Mouse (Mus musculus): ENCODE results near the gene Gm1043.

Gene Gm1043

GRCm38 (mm10) chr5:37085241-37085640, at the start of gene Gm1043:
TSS of gene Gm1043 (plus strand) at chr5:37085370.
- in situ Hi-C loops (cut with MboI, MseI): no loop called here

- in situ Hi-C loops (cut with MboI, MseI): no loop called here
These were observed 49.3 kb upstream of the Gm1043 start for GRCm38 (mm10) chr5:37035896-37036295.

GRCm38 (mm10) chr5:37036884-37037283, 48.3 kb upstream of the Gm1043 start:
- in situ Hi-C loops (cut with MboI, MseI): no loop called here

- in situ Hi-C loops (cut with MboI, MseI): no loop called here
These were observed 45.3 kb upstream of the Gm1043 start for GRCm38 (mm10) chr5:37039908-37040307.

GRCm38 (mm10) chr5:37040711-37041110, 44.5 kb upstream of the Gm1043 start:
- in situ Hi-C loops (cut with MboI, MseI): no loop called here

- in situ Hi-C loops (cut with MboI, MseI): no loop called here
These were observed 43.5 kb upstream of the Gm1043 start for GRCm38 (mm10) chr5:37041651-37042050.

GRCm38 (mm10) chr5:37042934-37043333, 42.2 kb upstream of the Gm1043 start:
- in situ Hi-C loops (cut with MboI, MseI): no loop called here

- in situ Hi-C loops (cut with MboI, MseI): no loop called here
These were observed 40.4 kb upstream of the Gm1043 start for GRCm38 (mm10) chr5:37044793-37045192.

- in situ Hi-C loops (cut with MboI, MseI): no loop called here
These were observed 39.6 kb upstream of the Gm1043 start for GRCm38 (mm10) chr5:37045582-37045981.

GRCm38 (mm10) chr5:37046791-37047190, 38.4 kb upstream of the Gm1043 start:
- in situ Hi-C loops (cut with MboI, MseI): no loop called here

- in situ Hi-C loops (cut with MboI, MseI): no loop called here
These were observed 37.8 kb upstream of the Gm1043 start for GRCm38 (mm10) chr5:37047206-37047915.

- in situ Hi-C loops (cut with MboI, MseI): no loop called here
These were observed 37.2 kb upstream of the Gm1043 start for GRCm38 (mm10) chr5:37047992-37048391.

- in situ Hi-C loops (cut with MboI, MseI): no loop called here
These were observed 36.1 kb upstream of the Gm1043 start for GRCm38 (mm10) chr5:37049111-37049510.

- in situ Hi-C loops (cut with MboI, MseI): loop anchor here (10.0 to 25.0 kb wide), 2 partner anchors 376 to 488 kb away; no protein-coding TSS in a partner anchor
These were observed 34.4 kb upstream of the Gm1043 start for GRCm38 (mm10) chr5:37050521-37051373.

- in situ Hi-C loops (cut with MboI, MseI): loop anchor here (10.0 to 25.0 kb wide), 2 partner anchors 377 to 489 kb away; no protein-coding TSS in a partner anchor
These were observed 33.6 kb upstream of the Gm1043 start for GRCm38 (mm10) chr5:37051374-37052100.

- in situ Hi-C loops (cut with MboI, MseI): loop anchor here (10.0 to 25.0 kb wide), 2 partner anchors 378 to 491 kb away; no protein-coding TSS in a partner anchor
These were observed 32.3 kb upstream of the Gm1043 start for GRCm38 (mm10) chr5:37052846-37053245.

GRCm38 (mm10) chr5:37055789-37056188, 29.4 kb upstream of the Gm1043 start:
- in situ Hi-C loops (cut with MboI, MseI): loop anchor here (10.0 to 25.0 kb wide), 2 partner anchors 381 to 493 kb away; no protein-coding TSS in a partner anchor

GRCm38 (mm10) chr5:37056471-37056870, 28.7 kb upstream of the Gm1043 start:
- in situ Hi-C loops (cut with MboI, MseI): loop anchor here (10.0 to 25.0 kb wide), 2 partner anchors 382 to 494 kb away; no protein-coding TSS in a partner anchor

GRCm38 (mm10) chr5:37061612-37062011, 23.6 kb upstream of the Gm1043 start:
- in situ Hi-C loops (cut with MboI, MseI): loop anchor here (25.0 kb wide), 1 partner anchor 499 kb away; no protein-coding TSS in a partner anchor

GRCm38 (mm10) chr5:37064454-37065449, 20.4 kb upstream of the Gm1043 start:
- in situ Hi-C loops (cut with MboI, MseI): loop anchor here (25.0 kb wide), 1 partner anchor 502 kb away; no protein-coding TSS in a partner anchor
